Mouse (Mus musculus) forebrain, postnatal 0 days (tissue): Measurements from ENCODE around the gene Strip1. TPM values are rescaled to one million over a fixed set of nuclear protein-coding genes. Genes with fewer than 3 reads are reported as not detected.

ENCODE experiments used
- ATAC-seq: fragments of 200-750 bp; cut with Nextera tagmentation; 2 replicates; pipeline ENCODE4 v1.8.0; 2017; ENCODE audit warnings: mild to moderate bottlenecking, moderate library complexity
- DNase-seq: peaks from one replicate; pipeline ENCODE4 v3.0.0-alpha.2; 2015
- H3K27ac ChIP-seq: fragments of 300-500 bp; sonication (generic); 2 replicates; pipeline ENCODE4 v1.5.1; 2014; ENCODE audit warnings: low read depth, mild to moderate bottlenecking, antibody characterized with exemption, low read length, moderate library complexity, mixed read lengths
- H3K27me3 ChIP-seq: fragments of 300-500 bp; sonication (generic); 2 replicates; pipeline ENCODE4 v1.6.1; 2014; ENCODE audit warnings: mild to moderate bottlenecking, low read length, mixed read lengths; ENCODE audit not compliant: insufficient read depth
- H3K36me3 ChIP-seq: fragments of 300-500 bp; sonication (generic); 2 replicates; pipeline ENCODE4 v1.6.1; 2014; ENCODE audit warnings: mild to moderate bottlenecking, moderate library complexity; ENCODE audit not compliant: insufficient read depth
- H3K4me1 ChIP-seq: fragments of 300-500 bp; sonication (generic); 2 replicates; pipeline ENCODE4 v1.6.1; 2014; ENCODE audit warnings: antibody characterized with exemption; ENCODE audit not compliant: insufficient read depth
- H3K4me2 ChIP-seq: fragments of 300-500 bp; sonication (generic); 2 replicates; pipeline ENCODE4 v1.6.1; 2014; ENCODE audit warnings: low read depth, mild to moderate bottlenecking, moderate library complexity
- H3K4me3 ChIP-seq: fragments of 300-500 bp; sonication (generic); 2 replicates; pipeline ENCODE4 v1.5.1; 2014; ENCODE audit warnings: low read depth, low read length, mixed read lengths
- H3K9ac ChIP-seq: fragments of 300-500 bp; sonication (generic); 2 replicates; pipeline ENCODE4 v1.6.1; 2014; ENCODE audit warnings: mild to moderate bottlenecking
- H3K9me3 ChIP-seq: fragments of 300-500 bp; sonication (generic); 2 replicates; pipeline ENCODE4 v1.6.1; 2016; ENCODE audit warnings: low read length
- CTCF ChIP-seq: sonication (generic); IDR thresholded peaks from 2 replicates; pipeline ENCODE4 v1.5.1; 2016; ENCODE audit warnings: antibody characterized with exemption, control low read depth, low read depth
- WGBS: fragments of 180-500 bp; shearing (Covaris S2); extraction: QIAGEN DNeasy Blood & Tissue Kit; methylation state at CpG from one replicate; pipeline ENCODE4 v1.1.7; 2014; 5-methylcytosine and 5-hydroxymethylcytosine counted together
- polyA plus RNA-seq: library from polyadenylated mRNA; unstranded; fragments of >200 nt; fragmentation: Nextera tagmentation; extraction: Ambion mirVana; gene quantifications from 2 replicates; pipeline ENCODE4 v1.2.1, GENCODE M21; 2015
- total RNA-seq: library from RNA; depleted of rRNA; stranded (reverse); fragments of >200 nt; gene quantifications from 2 replicates; pipeline ENCODE4 v1.2.3, GENCODE M21; 2014

The Strip1 gene
- total and polyA plus RNA-seq, 2 experiments from 2014 or later: 108 to 135 TPM

- Histone ChIP-seq H3K4me3 (no peak overlapping the region), H3K9me3 (no peaks in the 10 kb centered on the region), H3K4me1 (no peaks in the 10 kb centered on the region), H3K4me2 (no peak overlapping the region), H3K27ac (no peak overlapping the region), H3K27me3 (no peaks in the 10 kb centered on the region), H3K9ac (no peak overlapping the region), H3K36me3 (no peaks in the 10 kb centered on the region)
- no peak for TF ChIP-seq CTCF
- whole genome bisulfite sequencing: 45% methylated on average over 5 of the region's 5 CpGs
- no peak for DNase-seq
- no peak for ATAC-seq
These were observed 6.2 kb upstream of the Strip1 start for GRCm38 (mm10) chr3:107637606-107638172.

DNA sequence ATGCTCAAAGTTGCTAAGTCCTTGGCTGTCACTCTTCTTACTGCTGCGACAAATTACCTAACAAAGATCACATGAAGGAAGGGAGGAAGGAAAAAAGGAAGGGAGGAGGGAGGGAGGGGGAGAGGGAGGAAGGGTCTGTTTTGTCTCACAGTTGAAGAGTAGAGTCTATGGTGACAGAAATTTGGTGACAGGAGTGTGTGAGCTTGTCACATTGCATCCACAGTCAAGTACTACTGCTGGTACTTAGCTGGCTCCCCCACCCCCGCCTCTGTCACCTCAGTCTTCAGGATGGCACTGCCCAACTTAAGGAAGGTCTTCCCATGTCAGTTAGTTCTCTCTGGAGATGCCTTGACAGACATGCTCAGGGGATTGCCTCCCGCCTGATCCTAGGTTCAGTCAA is 4.7 kb upstream of the Strip1 start:
- no peaks in the 10 kb centered on the region for H3K9me3 ChIP-seq
- ATAC-seq: no peak
- 82% methylated on average over 3 of the region's 3 CpGs for WGBS
- no peak overlapping the region for H3K9ac ChIP-seq
- H3K4me2 ChIP-seq: no peak overlapping the region
- H3K27ac ChIP-seq: no peak overlapping the region
- H3K36me3 ChIP-seq: no peaks in the 10 kb centered on the region
- no peak overlapping the region for H3K4me3 ChIP-seq
- no peaks in the 10 kb centered on the region for H3K27me3 ChIP-seq
- DNase-seq: no peak
- H3K4me1 ChIP-seq: no peaks in the 10 kb centered on the region
- TF ChIP-seq CTCF: no peak

GRCm38 (mm10) chr3:107635836-107636235 is 4.3 kb upstream of the Strip1 start:
- no peak overlapping the region for H3K4me2 ChIP-seq
- DNase-seq: no peak
- H3K4me3 ChIP-seq: no peak overlapping the region
- no peak overlapping the region for H3K27ac ChIP-seq
- no peak for ATAC-seq
- no peak for TF ChIP-seq CTCF
- 60% methylated on average over 8 of the region's 8 CpGs for WGBS
- H3K36me3 ChIP-seq: no peaks in the 10 kb centered on the region
- no peaks in the 10 kb centered on the region for H3K27me3 ChIP-seq
- no peak overlapping the region for H3K9ac ChIP-seq
- H3K4me1 ChIP-seq: no peaks in the 10 kb centered on the region
- no peaks in the 10 kb centered on the region for H3K9me3 ChIP-seq

DNA sequence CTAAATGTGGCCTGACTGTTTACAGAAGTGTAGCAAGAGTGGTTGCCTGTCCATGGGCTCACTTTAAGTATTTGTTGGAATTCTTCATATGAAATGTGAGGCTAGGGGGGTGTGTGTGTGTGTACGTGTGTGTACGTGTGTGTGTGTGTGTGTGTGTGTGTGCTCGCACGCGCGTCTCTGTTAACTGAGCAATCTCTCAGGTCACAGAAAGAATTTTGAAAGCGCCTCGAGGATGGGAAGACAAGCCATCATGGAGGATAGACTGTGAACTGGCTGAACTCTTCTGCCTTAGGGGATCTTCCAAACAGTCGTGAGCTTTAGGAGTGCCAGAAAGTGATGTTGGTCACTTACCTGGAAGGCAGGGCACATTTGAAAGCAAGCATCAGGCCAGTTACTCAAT is 2.4 kb upstream of the Strip1 start:
- Histone ChIP-seq H3K9ac (no peak overlapping the region), H3K27me3 (no peaks in the 10 kb centered on the region), H3K4me3 (no peak overlapping the region), H3K36me3 (0 out of 2 replicates have a peak, but pooled peaks cover under 1% of the 10 kb centered on the region), H3K27ac (no peak overlapping the region), H3K4me2 (no peak overlapping the region), H3K4me1 (peaks cover 8% of the 10 kb centered on the region), H3K9me3 (no peaks in the 10 kb centered on the region)
- DNase-seq (no peak), ATAC-seq (no peak)
- no peak for TF ChIP-seq CTCF
- 92% methylated on average over 9 of the region's 9 CpGs for WGBS

GRCm38 (mm10) chr3:107632786-107633185 is 1.3 kb upstream of the Strip1 start:
- no peak overlapping the region for H3K4me3 ChIP-seq
- peaks cover 8% of the 10 kb centered on the region for H3K4me1 ChIP-seq
- H3K9ac ChIP-seq: no peak overlapping the region
- H3K36me3 ChIP-seq: peaks cover 11% of the 10 kb centered on the region
- WGBS: 94% methylated on average over 4 of the region's 4 CpGs
- no peaks in the 10 kb centered on the region for H3K27me3 ChIP-seq
- TF ChIP-seq CTCF: no peak
- no peak overlapping the region for H3K4me2 ChIP-seq
- DNase-seq (no peak), ATAC-seq (no peak)
- no peaks in the 10 kb centered on the region for H3K9me3 ChIP-seq
- no peak overlapping the region for H3K27ac ChIP-seq

- no peak for TF ChIP-seq CTCF
- H3K4me2 ChIP-seq: peak within 1 kb of the TSS; percentile 64
- H3K4me3 ChIP-seq: peak within 1 kb of the TSS; percentile 99
- H3K36me3 ChIP-seq: peaks cover 30% of the 10 kb centered on the region
- H3K4me1 ChIP-seq: peaks cover 8% of the 10 kb centered on the region
- peak; percentile 63 for DNase-seq
- WGBS: under 1% methylated on average over 48 of the region's 48 CpGs
- H3K27me3 ChIP-seq: no peaks in the 10 kb centered on the region
- H3K9me3 ChIP-seq: no peaks in the 10 kb centered on the region
- ATAC-seq: peak; percentile 71
- H3K27ac ChIP-seq: peak within 1 kb of the TSS; percentile 99
- peak within 1 kb of the TSS; percentile 99 for H3K9ac ChIP-seq
These were observed 592 bp downstream of the Strip1 start, which contains the start of gene Gm10961 for GRCm38 (mm10) chr3:107630682-107631522. Gm10961 (plus strand) TSS chr3:107631322.

DNA sequence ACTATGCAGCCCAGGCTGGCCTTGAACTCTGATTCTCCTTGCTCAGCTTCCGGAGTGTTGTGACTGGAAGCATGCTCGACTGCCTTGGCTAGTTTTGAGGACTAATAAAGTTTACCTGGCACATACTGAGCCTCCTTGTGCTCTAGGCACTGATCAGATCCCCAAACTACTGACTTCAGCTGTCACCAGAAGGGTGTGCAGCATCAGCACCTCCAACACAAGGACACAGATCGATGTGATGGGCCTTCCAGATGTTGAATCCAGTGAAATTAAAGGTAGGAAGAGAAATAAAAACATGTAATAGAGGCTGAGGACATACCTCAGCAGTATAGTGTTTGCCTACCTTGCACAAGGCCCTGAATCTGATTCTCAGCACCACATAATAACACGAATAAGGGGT is 2.1 kb downstream of the Strip1 start:
- peaks cover 45% of the 10 kb centered on the region for H3K36me3 ChIP-seq
- TF ChIP-seq CTCF: no peak

More for the DNA sequence above, 2.1 kb downstream of the Strip1 start:
- Histone ChIP-seq H3K9me3 (no peaks in the 10 kb centered on the region), H3K4me1 (peaks cover 8% of the 10 kb centered on the region), H3K4me2 (no peak overlapping the region), H3K27ac (no peak overlapping the region), H3K4me3 (no peak overlapping the region), H3K27me3 (no peaks in the 10 kb centered on the region), H3K9ac (no peak overlapping the region)
- ATAC-seq: no peak
- WGBS: 94% methylated on average over 4 of the region's 4 CpGs
- no peak for DNase-seq
